Mouse (Mus musculus): ENCODE data around the gene 1810010H24Rik. TPM values are rescaled to one million over a fixed set of nuclear protein-coding genes. Genes with fewer than 3 reads are reported as not detected.
A peak's percentile ranks its signal among the peaks of the same experiment; 100 is the strongest.
"Not testable (repeated sequence)": the region's sequence is repeated elsewhere in the genome, so short reads cannot be mapped to it uniquely, and the experiment has no call there.

Gene 1810010H24Rik
- 1 to 10 TPM in 1 of 2 experiments, under 1 TPM in 1; 0.86 to 1.3 TPM for total RNA-seq (2021)
- long read RNA-seq, experiment 1: 0 reads
- long read RNA-seq, experiment 2, partial matches to known transcripts: 2 of 2 reads
- long read RNA-seq, experiment 2, other reads (novel, unspliced or antisense): 0 of 2 reads

GRCm38 (mm10) chr11:107025411-107026321, at the start of gene 1810010H24Rik:
Gene 1810010H24Rik (plus strand): TSS chr11:107025681.
- intact Hi-C loops (cut with DNase I): no loop called here
- Histone ChIP-seq H3K27ac (peak within 1 kb of the TSS; percentile 82), H3K4me3 (peak within 1 kb of the TSS; percentile 90)
- DNase-seq: peak; percentile 55
- TF ChIP-seq CTCF (IDR thresholded peaks at IDR 0.05): no peak

DNA sequence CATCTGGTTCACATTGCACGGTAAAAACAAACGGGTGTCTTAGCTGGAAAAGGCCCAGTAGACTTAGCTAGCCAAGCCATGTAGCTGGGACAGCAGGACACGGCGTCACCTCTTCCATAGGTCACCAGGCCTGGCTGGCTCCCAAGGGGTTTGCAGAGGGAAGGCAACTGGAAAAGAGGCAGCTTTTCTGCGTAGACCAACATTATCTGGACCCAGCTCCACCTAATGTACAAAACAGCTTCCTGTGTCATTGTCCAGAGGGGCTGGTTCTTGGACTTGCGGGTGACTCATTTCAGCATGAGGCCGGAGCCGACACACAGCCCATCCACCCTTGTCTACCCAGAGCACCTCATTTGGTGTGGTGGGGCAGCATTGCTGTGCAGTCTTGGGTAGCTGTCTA, 49.3 kb upstream of the 1810010H24Rik start:
- TF ChIP-seq CTCF (IDR thresholded peaks at IDR 0.05): no peak
- DNase-seq: peak; percentile 80
- intact Hi-C loops (cut with DNase I): no loop called here
- Histone ChIP-seq H3K4me3 (peak overlapping the region; percentile 18; the same call in 1 of the 2 replicates), H3K27ac (peak overlapping the region; percentile 82)

DNA sequence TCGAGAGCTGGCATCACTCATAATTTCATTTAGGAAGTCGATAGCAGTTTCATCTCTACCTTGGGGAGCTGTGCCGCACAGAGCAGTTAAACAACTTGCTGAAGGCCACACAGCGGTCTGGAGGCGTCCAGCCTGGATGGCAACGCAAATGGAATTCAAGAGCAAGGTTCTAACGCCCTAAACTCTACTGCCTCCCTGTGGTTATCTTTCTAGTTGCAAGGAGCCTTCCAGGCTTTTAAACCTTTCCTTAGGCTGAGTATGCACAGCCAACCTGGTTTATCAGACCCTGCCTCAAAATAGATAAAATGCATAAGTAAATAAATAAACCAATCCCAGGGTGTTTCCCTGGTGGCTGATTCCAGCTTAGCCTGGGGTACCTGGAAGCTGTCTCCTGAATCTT, 45.0 kb upstream of the 1810010H24Rik start:
- intact Hi-C loops (cut with DNase I): no loop called here
- Histone ChIP-seq H3K4me3 (no peak overlapping the region), H3K27ac (no peak overlapping the region)
- TF ChIP-seq CTCF (IDR thresholded peaks at IDR 0.05): peak; percentile 87
- peak; percentile 51 for DNase-seq

- Histone ChIP-seq H3K4me3 (no peak overlapping the region), H3K27ac (peak overlapping the region; percentile 59)
- intact Hi-C loops (cut with DNase I): no loop called here
- no peak for DNase-seq
- no peak for TF ChIP-seq CTCF (IDR thresholded peaks at IDR 0.05)
Observed at GRCm38 (mm10) chr11:106981787-106982186, 43.7 kb upstream of the 1810010H24Rik start.

DNA sequence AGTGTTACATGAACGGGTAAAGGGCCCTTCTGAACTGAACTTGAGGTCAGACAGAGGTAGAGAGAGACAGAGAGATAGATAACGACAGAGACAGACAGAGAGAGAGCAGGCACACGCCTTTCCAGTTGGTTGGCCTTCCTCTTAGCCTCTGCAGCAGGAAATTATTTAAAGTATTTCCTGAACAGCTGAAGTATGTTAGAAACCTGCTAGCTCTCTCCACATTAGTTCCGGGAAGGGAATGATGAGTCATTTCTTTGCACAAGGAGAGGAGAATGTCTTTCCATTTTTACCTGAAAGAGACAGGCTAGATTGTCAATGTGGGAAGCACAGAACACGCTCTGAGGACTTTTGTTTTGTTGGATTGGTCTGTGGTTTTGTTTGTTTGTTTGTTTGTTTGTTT, 43.1 kb upstream of the 1810010H24Rik start:
- Histone ChIP-seq H3K27ac (peak overlapping the region; percentile 59), H3K4me3 (no peak overlapping the region)
- DNase-seq: no peak
- intact Hi-C loops (cut with DNase I): no loop called here
- no peak for TF ChIP-seq CTCF (IDR thresholded peaks at IDR 0.05)

- H3K4me3 ChIP-seq; intact Hi-C loops (cut with DNase I); H3K27ac ChIP-seq; DNase-seq: not testable (repeated sequence)
Observed at GRCm38 (mm10) chr11:106985979-106986604, 39.4 kb upstream of the 1810010H24Rik start.

GRCm38 (mm10) chr11:106987384-106987783, 38.1 kb upstream of the 1810010H24Rik start:
- no peak overlapping the region for H3K4me3 ChIP-seq
- H3K27ac ChIP-seq: no peak overlapping the region
- DNase-seq: no peak
- intact Hi-C loops (cut with DNase I): no loop called here
- no peak for TF ChIP-seq CTCF (IDR thresholded peaks at IDR 0.05)

- TF ChIP-seq CTCF (IDR thresholded peaks at IDR 0.05): no peak
- H3K27ac ChIP-seq: no peak overlapping the region
- intact Hi-C loops (cut with DNase I): no loop called here
- no peak overlapping the region for H3K4me3 ChIP-seq
- DNase-seq: no peak
Observed at GRCm38 (mm10) chr11:106994246-106995085, 31.0 kb upstream of the 1810010H24Rik start.

GRCm38 (mm10) chr11:106996492-106996891, 29.0 kb upstream of the 1810010H24Rik start:
- H3K4me3 ChIP-seq; intact Hi-C loops (cut with DNase I); H3K27ac ChIP-seq; DNase-seq: not testable (repeated sequence)

GRCm38 (mm10) chr11:106997976-106998375, 27.5 kb upstream of the 1810010H24Rik start:
- Histone ChIP-seq H3K4me3 (peak overlapping the region; percentile 79), H3K27ac (peak overlapping the region; percentile 94; the same call in 1 of the 2 replicates)
- intact Hi-C loops (cut with DNase I): no loop called here
- TF ChIP-seq CTCF (IDR thresholded peaks at IDR 0.05): no peak
- no peak for DNase-seq

GRCm38 (mm10) chr11:106998651-106999150, 26.8 kb upstream of the 1810010H24Rik start:
- peak overlapping the region; percentile 94 for H3K27ac ChIP-seq
- no peak for DNase-seq
- intact Hi-C loops (cut with DNase I): no loop called here
- TF ChIP-seq CTCF (IDR thresholded peaks at IDR 0.05): no peak
- H3K4me3 ChIP-seq: peak overlapping the region; percentile 79

Measured in gastrocnemius, adult 2 months (tissue).